Mouse (Mus musculus) embryo, embryonic 9.5 days (tissue): ENCODE measurements around the gene Aars2.

Experiments
- DNase-seq: peaks from one replicate; pipeline ENCODE4 v3.0.0-alpha.2; 2017; ENCODE audit errors: extremely low spot score

Aars2 gene

DNA sequence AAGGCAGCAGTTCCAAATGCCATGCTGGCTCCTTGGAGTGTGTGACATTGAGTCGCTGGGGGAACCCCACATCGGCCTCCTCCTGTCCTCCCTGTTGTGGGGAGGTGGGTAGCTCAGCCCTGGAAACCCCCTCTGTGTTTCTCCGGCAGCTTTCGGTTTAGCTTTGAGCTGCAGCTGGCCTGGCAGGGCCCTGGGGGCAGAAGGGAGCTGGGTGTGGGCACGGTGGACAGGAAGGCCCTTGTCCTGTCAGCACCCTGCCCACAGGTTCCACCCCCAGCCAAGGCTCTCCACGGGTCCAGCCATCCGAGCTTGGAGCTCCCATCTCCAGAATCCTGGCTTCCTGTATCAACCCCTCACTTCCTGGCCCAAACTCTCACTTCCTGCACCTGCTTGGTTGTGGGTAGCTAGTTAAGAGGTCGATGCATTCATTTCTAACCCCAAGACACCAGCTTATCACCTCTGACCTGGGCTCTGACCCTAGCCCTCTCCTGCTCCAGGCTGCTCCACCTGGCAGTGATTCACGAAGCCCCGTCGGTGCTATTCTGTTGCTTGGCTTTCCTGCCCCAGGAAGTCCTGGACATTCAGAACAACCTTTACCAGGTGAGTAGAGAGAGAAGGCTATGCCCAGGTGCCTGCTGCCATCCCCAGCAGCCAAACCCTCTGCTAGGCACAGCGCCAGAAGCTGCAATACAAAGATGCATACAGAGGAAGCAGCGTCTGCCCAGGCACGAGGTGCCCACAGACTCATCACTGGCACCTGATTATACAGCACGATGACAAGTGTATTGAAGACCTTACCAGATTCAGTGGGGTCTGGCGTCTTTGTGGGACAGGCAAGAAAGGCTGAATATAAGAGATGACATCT is 51.6 kb downstream of the Aars2 start:
- DNase-seq: no peak

DNA sequence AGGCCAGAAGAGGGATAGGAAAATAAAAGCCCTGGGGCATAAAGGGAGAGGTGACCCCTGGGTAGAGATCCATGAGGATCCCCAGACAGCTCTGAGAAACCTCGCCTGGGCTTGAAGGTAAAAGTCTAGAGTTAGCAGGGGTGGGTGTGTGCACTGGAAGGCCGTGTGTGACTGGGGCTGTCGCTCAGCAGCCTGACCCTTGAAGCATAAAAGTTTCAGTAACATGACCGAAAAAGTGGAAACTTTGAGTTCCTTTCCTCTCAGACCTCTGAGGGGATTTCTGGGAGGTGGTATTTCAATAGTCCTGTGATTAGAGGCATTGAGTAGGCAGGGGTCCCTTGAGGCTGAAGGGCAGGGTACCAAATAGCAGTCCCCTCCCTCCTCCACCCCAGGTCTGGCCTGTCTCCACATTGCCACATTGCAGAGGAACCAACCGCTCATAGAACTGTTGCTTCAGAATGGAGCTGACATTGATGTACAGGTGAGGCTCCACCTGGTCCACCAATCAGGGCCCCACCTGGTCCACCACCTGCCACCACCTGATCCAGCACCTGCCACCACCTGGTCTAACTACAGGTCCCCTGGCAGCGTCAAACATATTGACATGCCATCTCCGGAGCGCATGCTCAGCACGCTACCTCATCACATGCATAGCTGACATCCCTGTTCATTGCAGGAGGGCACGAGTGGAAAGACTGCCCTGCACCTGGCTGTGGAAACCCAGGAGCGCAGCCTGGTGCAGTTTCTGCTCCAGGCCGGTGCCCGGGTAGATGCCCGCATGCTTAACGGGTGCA is 53.3 kb downstream of the Aars2 start:
- no peak for DNase-seq

DNA sequence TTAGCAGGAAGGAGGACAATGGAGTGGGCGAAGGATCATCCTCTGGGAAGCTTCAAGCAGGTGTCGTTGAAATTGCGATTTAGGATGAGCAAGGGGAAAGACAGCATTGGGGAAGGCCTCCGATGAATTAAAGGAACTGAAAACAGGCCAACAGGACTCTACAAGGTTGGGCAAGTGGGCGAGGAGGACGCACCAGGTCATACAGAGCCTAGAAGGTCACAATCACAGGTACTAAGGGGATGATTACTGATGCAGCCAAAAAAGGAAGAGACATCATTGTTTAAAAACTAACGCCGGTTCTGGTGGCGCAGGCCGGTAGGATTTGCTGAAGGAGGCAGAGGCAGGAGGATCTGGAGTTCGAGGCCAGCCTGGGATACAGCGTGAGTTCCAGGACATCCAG is 56.6 kb downstream of the Aars2 start:
- no peak for DNase-seq

DNA sequence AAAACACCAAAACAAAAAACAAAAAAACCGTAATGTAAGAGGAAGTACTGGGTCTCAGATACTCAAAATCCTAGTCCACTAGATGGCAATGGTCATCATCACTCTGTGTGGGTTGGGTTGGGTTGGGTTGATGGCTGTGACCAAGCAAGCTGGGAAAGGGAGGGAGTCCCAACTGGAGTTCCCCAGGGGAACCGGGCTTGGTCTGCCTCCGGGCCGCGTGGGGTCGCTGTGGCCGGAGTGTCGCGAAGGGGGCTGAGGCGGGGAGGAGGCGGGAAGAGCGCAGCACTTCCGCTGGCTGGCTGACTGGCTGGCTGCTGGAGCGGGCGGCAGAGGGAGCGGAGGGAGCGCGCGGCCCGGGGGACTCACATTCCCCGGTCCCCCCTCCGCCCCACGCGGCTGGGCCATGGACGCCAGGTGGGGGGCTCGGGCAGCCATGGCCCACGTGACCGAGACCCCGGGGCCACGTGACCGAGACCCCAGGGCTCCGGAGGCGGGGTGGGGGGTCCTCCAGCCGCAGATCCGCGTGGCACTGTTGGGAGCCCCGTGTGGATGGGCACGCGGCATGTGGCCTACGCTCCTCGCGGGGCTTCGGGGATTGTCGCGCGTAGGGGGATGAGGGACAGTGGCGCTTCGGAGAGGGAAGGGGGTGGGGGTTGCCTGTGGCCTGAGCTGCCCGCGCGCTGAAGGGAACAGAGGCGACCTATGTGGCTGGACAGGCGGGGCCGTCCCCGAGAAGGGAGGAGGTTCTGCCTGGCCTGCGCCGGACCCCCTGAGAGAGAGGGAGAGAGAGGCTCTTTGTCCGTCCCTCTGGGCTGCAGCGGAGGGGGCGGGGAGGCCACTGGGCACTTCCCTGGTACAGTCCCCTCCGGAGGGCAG is 57.3 kb downstream of the Aars2 start, which contains the start of gene Slc35b2:
TSS of gene Slc35b2 (plus strand) at position 220 of the 876 bp plus-strand sequence.
- peak; percentile 94 for DNase-seq

DNA sequence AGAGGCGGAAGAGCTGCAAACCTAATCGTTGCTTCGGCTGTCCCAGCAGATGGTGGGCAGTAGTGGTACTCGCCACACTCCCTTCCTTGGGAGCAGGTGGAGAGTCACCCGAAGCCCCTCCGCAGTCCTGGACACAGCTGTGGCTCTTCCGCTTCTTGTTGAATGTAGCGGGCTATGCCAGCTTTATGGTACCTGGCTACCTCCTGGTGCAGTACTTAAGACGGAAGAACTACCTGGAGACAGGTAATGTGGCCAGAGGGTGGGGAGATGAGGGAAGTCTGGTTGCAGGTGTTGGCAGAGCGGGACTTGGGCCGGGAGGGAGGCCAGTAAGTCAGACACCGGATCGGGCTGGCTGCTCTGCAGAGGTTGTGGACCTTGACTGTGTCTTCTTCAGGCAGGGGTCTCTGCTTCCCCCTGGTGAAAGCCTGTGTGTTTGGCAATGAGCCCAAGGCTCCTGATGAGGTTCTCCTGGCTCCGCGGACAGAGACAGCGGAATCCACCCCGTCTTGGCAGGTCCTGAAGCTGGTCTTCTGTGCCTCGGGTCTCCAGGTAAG is 58.0 kb downstream of the Aars2 start:
- DNase-seq: no peak

DNA sequence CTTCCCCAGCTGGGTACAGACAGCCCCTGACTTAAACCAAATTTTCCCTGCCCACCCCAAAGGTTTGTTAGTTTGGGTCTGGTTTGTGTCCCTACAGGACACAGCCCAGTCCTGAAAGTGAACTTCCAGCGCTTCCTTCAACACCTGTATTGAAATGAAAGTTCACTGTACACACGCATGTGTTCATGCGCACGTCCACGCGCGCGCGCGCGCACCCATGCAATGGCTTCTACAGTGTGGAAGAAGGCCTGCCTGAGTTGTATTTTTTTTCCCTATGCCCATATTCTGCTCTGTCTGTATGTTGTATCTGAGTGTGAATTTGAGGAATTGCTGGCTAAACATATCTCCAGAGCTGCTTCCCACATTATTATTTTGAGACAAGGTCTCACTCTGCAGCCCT is 58.5 kb downstream of the Aars2 start:
- DNase-seq: no peak

DNA sequence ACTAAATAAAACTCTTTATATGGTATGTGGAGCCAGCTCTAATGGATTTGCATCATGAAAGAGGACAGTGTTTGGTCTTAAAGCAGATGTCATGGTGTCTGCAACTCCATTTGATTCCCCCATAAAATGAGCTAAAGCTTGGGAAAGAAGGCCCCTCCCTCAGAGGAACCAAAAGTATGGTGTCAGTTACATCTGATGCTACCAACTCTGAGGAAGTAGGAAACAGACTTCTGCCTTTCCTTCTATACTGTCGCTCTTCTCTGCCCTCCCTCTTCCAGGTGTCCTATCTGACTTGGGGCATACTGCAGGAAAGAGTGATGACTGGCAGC is 59.4 kb downstream of the Aars2 start:
- DNase-seq: no peak

DNA sequence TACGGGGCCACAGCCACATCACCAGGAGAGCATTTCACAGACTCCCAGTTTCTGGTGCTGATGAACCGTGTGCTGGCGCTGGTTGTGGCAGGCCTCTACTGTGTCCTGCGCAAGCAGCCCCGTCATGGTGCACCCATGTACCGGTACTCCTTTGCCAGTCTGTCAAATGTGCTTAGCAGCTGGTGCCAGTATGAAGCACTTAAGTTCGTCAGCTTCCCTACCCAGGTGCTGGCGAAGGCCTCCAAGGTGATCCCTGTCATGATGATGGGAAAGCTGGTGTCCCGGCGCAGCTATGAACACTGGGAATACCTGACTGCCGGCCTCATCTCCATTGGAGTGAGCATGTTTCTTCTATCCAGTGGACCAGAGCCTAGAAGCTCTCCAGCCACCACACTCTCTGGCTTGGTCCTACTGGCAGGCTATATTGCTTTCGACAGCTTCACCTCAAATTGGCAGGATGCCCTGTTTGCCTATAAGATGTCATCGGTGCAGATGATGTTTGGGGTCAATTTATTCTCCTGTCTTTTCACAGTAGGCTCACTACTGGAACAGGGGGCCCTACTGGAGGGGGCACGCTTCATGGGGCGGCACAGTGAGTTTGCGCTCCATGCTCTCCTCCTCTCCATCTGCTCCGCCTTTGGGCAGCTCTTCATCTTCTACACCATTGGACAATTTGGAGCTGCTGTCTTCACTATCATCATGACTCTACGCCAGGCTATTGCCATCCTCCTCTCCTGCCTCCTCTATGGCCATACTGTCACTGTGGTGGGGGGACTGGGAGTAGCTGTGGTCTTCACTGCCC is 59.9 kb downstream of the Aars2 start:
- peak; percentile 45 for DNase-seq

DNA sequence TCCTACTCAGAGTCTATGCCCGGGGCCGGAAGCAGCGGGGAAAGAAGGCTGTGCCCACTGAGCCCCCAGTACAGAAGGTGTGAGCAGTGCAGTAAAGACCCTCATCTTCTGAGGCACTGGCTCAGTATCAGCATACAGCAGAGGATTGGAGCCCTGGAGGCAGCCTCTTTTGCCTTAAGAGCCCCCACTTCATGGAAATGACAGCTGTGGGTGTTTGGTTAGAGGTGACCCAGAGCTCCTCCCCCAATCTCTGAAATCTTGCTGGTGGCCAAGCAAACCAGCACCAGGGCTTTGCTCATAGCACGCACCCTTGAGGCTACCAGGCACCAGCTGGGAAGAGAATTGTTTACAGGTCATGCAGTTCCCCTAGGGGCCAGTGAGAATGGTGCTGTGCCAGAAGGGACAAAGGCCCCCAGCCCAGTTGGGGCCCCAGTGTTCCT is 60.5 kb downstream of the Aars2 start:
- peak; percentile 67 for DNase-seq

DNA sequence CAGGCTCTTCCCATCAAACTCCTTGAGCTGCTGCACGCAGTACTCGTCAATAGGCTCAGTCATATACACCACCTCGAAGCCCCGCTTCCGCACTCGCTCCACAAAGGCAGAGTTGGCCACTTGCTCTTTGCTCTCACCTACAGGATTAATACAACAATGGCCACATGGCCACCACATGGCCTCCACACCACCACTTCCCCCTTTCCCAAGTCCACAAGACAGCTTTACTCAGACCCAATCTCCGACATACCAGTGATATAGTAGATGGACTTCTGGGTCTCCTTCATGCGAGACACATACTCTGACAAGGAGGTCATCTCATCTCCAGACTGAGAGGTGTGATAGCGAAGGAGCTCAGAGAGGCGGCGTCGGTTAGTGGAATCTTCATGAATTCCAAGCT is 62.3 kb downstream of the Aars2 start:
- DNase-seq: peak; percentile 2

DNA sequence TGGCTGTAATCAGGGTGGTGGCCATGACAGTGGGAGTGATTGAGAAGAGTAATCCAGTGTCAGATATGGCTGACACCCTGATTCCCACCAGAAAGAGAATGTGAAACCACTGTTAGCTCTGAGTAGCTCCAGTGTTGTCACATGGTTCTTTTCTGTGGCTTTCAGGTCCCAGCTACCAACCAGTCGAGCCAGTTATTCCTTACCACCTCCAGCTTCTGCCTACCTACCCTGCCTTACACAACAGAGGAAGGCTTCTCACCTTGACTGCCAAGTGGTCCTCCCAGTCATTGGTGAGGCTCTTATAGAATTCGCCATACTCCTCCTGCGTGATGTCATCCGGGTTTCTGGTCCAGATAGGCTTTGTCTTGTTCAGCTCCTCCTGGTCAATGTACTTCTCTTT is 63.4 kb downstream of the Aars2 start:
- no peak for DNase-seq
